Mouse (Mus musculus): ENCODE results near the gene Kdm8.
"Not testable (repeated sequence)": the region's sequence is repeated elsewhere in the genome, so short reads cannot be mapped to it uniquely, and the experiment has no call there.

DNA sequence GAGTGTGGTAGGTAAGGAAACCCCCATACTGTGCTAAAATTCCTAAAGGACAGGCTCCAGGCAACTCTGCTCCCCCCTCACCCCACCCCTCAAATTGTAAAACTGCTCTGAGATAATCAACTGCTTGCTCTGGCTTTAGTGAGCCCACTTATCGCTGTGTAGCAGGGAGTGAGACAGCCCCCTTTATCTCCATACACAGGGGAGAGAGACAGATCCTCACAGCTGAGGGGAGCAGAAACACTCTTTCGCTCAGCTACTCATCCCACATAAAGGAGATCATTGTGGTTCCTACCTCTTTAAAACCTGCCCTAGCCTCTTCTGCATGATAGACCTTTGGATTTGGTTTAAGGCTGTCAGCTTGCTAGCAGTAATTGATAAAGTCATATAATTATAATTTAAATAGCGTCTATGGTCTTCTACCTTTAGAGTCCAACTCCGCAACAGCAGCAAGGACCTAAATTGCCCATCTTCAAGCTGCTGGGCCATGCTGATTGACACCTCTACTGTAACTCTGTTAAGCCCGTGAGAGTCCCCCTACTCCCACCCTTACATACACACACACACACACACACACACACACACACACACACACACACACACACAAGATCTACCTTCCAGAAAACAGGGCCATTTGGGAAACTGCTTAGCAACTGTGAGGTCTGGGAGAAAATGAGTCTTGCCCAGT is 15.5 kb upstream of the Kdm8 start:
- not testable (repeated sequence) for TF ChIP-seq USF2 (IDR thresholded peaks at IDR 0.05; ENCODE audit: borderline replicate concordance in 1 of 2, insufficient read depth in 1 of 2, low read depth in 1 of 2, low read length in 2 of 2); ZMIZ1 (IDR thresholded peaks at IDR 0.05; ENCODE audit: low read depth, low read length); MEF2A (IDR thresholded peaks at IDR 0.05; ENCODE audit: extremely low read depth, insufficient replicate concordance, low read depth, low read length, poor library complexity, severe bottlenecking); ZNF384 (IDR thresholded peaks at IDR 0.05; ENCODE audit: low read depth, low read length); CTCF (IDR thresholded peaks at IDR 0.05 in 2 of 3, conservative IDR thresholded peaks at IDR 0.05 in 1 of 3; ENCODE audit: control insufficient read depth in 1 of 3, insufficient read depth in 1 of 3, low read depth in 2 of 3, low read length in 3 of 3, poor library complexity in 1 of 3, severe bottlenecking in 1 of 3); ZC3H11A (IDR thresholded peaks at IDR 0.05; ENCODE audit: low read depth, low read length)
- TF ChIP-seq GATA1 (IDR thresholded peaks at IDR 0.05; ENCODE audit: low read depth, low read length) (peak; percentile 95), TAL1 (IDR thresholded peaks at IDR 0.05; ENCODE audit: low read length) (peak; percentile 85), EP300 (IDR thresholded peaks at IDR 0.05; ENCODE audit: low read depth in 1 of 2, low read length in 2 of 2) (peak; percentile 90 to 94), SIN3A (IDR thresholded peaks at IDR 0.05; ENCODE audit: low read length) (peak; percentile 67; the same call in 1 of the 2 replicates)

Data from MEL (cell line).